ENCODE assay signal across 9 mouse cellular contexts in the genomic region with DNA sequence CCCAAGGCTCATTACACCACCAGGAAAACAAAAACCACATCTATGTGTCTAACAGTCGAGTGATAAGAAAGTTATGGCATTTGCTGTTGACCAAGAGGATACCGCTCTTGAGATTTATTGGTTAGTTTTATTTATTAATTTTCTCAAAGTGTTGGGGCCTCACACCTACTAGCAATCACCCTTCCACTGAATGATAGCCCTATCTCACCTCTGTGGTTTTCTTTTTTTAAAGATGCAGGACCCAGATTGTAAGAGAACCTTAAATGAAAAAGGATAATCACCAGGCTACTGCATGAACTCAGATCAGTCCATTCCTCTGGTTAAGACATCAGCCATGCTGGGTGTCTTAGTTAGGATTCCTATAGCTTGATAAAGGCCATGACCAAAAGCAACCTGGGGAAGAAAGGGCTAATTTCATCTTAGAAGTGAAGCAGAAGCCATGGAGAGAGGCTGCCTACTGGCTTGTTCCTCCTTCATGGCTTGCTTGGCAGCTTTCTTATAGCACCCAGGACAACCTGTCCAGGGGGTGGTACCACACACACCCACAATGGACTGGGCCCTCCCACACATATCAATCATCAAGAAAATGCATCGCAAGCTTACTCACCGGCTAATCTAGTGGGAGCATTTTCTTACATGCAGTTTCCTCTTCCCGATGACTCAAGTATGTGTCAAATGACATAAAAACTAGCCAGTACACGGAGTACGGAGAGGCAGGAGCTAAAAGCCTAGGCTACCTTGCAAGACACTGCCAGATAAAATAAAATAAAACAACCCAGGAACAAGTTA. TPM values are rescaled to one million over a fixed set of nuclear protein-coding genes. Genes with fewer than 3 reads are reported as not detected.
DNase-seq lines count a peak whose midpoint lies in the region; ATAC-seq and TF ChIP-seq lines count a peak whose summit lies in the region.
"Had no signal": no experiment of that assay in that cellular context is flagged by ENCODE, and none has a peak within 500 bp of the region (broad histone marks: within the 10 kb centered on the region; RNA-seq: fewer than 3 reads in every experiment).

No protein-coding gene starts in this region.

- no peaks in the 10 kb centered on the region for H3K36me3 ChIP-seq in kidney, embryonic 16.5 days (ENCODE audit: insufficient read depth, low read length)
- peaks cover 53% of the 10 kb centered on the region for H3K36me3 ChIP-seq in G1E (replicated peaks)
- no peaks in the 10 kb centered on the region for H3K36me3 ChIP-seq in embryonic facial prominence, embryonic 14.5 days (ENCODE audit: control insufficient read depth, insufficient read depth, low read length)
- peaks cover 35% of the 10 kb centered on the region for H3K36me3 ChIP-seq in liver, embryonic 13.5 days
- H3K36me3 ChIP-seq: midbrain, embryonic 13.5 days had no signal

- H3K4me1 ChIP-seq in kidney, embryonic 16.5 days (ENCODE audit: insufficient read depth, low read length): peaks cover 62% of the 10 kb centered on the region
- H3K4me1 ChIP-seq in G1E (ENCODE audit: insufficient read depth, low read depth, low read length): peaks cover 81% of the 10 kb centered on the region
- peaks cover 48% of the 10 kb centered on the region for H3K4me1 ChIP-seq in embryonic facial prominence, embryonic 14.5 days (ENCODE audit: control insufficient read depth, insufficient read depth, low read length)
- H3K4me1 ChIP-seq in liver, embryonic 13.5 days (replicated peaks): peaks cover 94% of the 10 kb centered on the region

- no peak for ATAC-seq in kidney, embryonic 16.5 days (ENCODE audit: low FRiP score, low TSS enrichment)
- ATAC-seq in G1E (ENCODE audit: extremely low read depth, insufficient number of reproducible peaks, low FRiP score, poor library complexity, severe bottlenecking): peak; percentile 36; the same call in 1 of the 2 replicates
- ATAC-seq in embryonic facial prominence, embryonic 14.5 days (ENCODE audit: low read depth): peak; percentile 24; the same call in 1 of the 2 replicates
- ATAC-seq in liver, embryonic 13.5 days (ENCODE audit: low read depth): 0 out of 2 replicates have a peak, but pooled peaks have one; percentile 15
- no peak for ATAC-seq in activated CD4-positive, CD25-positive, alpha-beta regulatory T cell, adult 4 months
- ATAC-seq: midbrain, embryonic 13.5 days had no signal

- no peak overlapping the region for H3K4me3 ChIP-seq in kidney, embryonic 16.5 days (ENCODE audit: low read length)
- H3K4me3 ChIP-seq in G1E (ENCODE audit: low read depth, low read length): no peak overlapping the region; the same call in 1 of the 2 replicates
- no peak overlapping the region for H3K4me3 ChIP-seq in embryonic facial prominence, embryonic 14.5 days (ENCODE audit: low read depth, low read length)
- peak overlapping the region; percentile 21 for H3K4me3 ChIP-seq in liver, embryonic 13.5 days (replicated peaks)
- H3K4me3 ChIP-seq: midbrain, embryonic 13.5 days had no signal

- no peak for DNase-seq in kidney, postnatal 25 days
- DNase-seq in G1E (ENCODE audit: low spot score): no peak
- peak; percentile 67 for DNase-seq in embryonic facial prominence, embryonic 14.5 days (ENCODE audit: low spot score)
- peak; percentile 33 for DNase-seq in liver, embryonic 13.5 days
- no peak for DNase-seq in thymus, postnatal 4 days
- DNase-seq in gastrocnemius, postnatal 4 days (ENCODE audit: low spot score in 2 of 2): no peak

- H3K9me3 ChIP-seq in kidney, embryonic 16.5 days (ENCODE audit: low read length): no peaks in the 10 kb centered on the region
- H3K9me3 ChIP-seq in G1E (replicated peaks): no peaks in the 10 kb centered on the region
- H3K9me3 ChIP-seq in embryonic facial prominence, embryonic 14.5 days (ENCODE audit: control insufficient read depth, low read length): no peaks in the 10 kb centered on the region
- no peaks in the 10 kb centered on the region for H3K9me3 ChIP-seq in liver, embryonic 13.5 days (replicated peaks)
- H3K9me3 ChIP-seq: midbrain, embryonic 13.5 days had no signal

- peak overlapping the region; percentile 94 for H3K27ac ChIP-seq in kidney, embryonic 16.5 days (ENCODE audit: low read length)
- H3K27ac ChIP-seq in embryonic facial prominence, embryonic 14.5 days (replicated peaks; ENCODE audit: low read depth, low read length): peak overlapping the region; percentile 2; the same call in 1 of the 2 replicates
- peak overlapping the region; percentile 95 for H3K27ac ChIP-seq in liver, embryonic 13.5 days
- H3K27ac ChIP-seq: midbrain, embryonic 13.5 days had no signal

- no peaks in the 10 kb centered on the region for H3K27me3 ChIP-seq in kidney, embryonic 16.5 days (ENCODE audit: insufficient read depth, low read length)
- H3K27me3 ChIP-seq in G1E (ENCODE audit: insufficient read depth, low read length): no peaks in the 10 kb centered on the region
- H3K27me3 ChIP-seq in embryonic facial prominence, embryonic 14.5 days (replicated peaks; ENCODE audit: control insufficient read depth, insufficient read depth, low read length): no peaks in the 10 kb centered on the region
- no peaks in the 10 kb centered on the region for H3K27me3 ChIP-seq in liver, embryonic 13.5 days
- H3K27me3 ChIP-seq: midbrain, embryonic 13.5 days had no signal

- H3K4me2 ChIP-seq in kidney, embryonic 16.5 days (replicated peaks; ENCODE audit: low read depth, low read length): no peak overlapping the region
- H3K4me2 ChIP-seq in embryonic facial prominence, embryonic 14.5 days (ENCODE audit: low read depth, low read length): no peak overlapping the region
- peak overlapping the region; percentile 84 for H3K4me2 ChIP-seq in liver, embryonic 13.5 days
- H3K4me2 ChIP-seq: midbrain, embryonic 13.5 days had no signal

- TF ChIP-seq CTCF in G1E (IDR thresholded peaks at IDR 0.05; ENCODE audit: low read depth, low read length): no peak

- H3K9ac ChIP-seq in kidney, embryonic 16.5 days (replicated peaks; ENCODE audit: low read length): no peak overlapping the region
- no peak overlapping the region for H3K9ac ChIP-seq in embryonic facial prominence, embryonic 14.5 days (ENCODE audit: low read depth, low read length)
- H3K9ac ChIP-seq in liver, embryonic 13.5 days: peak overlapping the region; percentile 97
- H3K9ac ChIP-seq: midbrain, embryonic 13.5 days had no signal

- WGBS in kidney, embryonic 16.5 days: 48% methylated on average over 7 of the region's 7 CpGs
- WGBS in embryonic facial prominence, embryonic 14.5 days: 68% methylated on average over 7 of the region's 7 CpGs
- WGBS in liver, embryonic 13.5 days (ENCODE audit: insufficient replicate concordance): 15% methylated on average over 7 of the region's 7 CpGs

RNA-seq across cellular contexts. Expression of a gene that starts 7.5 kb away (rescaled TPM):
- 47.5 and 48.0 TPM in 2 replicates for polyA plus RNA-seq in kidney, embryonic 16.5 days (2015; fragmentation: Nextera tagmentation; extraction: Ambion mirVana)
- total RNA-seq in G1E (2014; fragmentation: Nextera tagmentation): 30.3 and 39.1 TPM in 2 replicates
- total RNA-seq in G1E (2017): 12.6 and 15.4 TPM in 2 replicates
- 19.6 and 19.7 TPM in 2 replicates for polyA plus RNA-seq in G1E (2012)
- 66.8 and 68.3 TPM in 2 replicates for polyA plus RNA-seq in embryonic facial prominence, embryonic 14.5 days (2014; fragmentation: Nextera tagmentation; extraction: Ambion mirVana)
- 29.9 and 33.8 TPM in 2 replicates for polyA plus RNA-seq in liver, embryonic 13.5 days (2015; fragmentation: Nextera tagmentation; extraction: Ambion mirVana)
- polyA plus RNA-seq in activated CD4-positive, CD25-positive, alpha-beta regulatory T cell, adult 4 months (2017; shearing (Covaris generic)): 10 to 100 TPM; 58.7 to 75.3 TPM
- total RNA-seq in gastrocnemius, postnatal 4 days (2021): 10 to 100 TPM; 89.0 to 91.4 TPM

Comparison
In these comparisons a context has a peak if more than half of its experiments do, and no peak if none do; other contexts are left out.
1. ATAC-seq: peak in G1E (single experiment), embryonic facial prominence, embryonic 14.5 days (single experiment) and liver, embryonic 13.5 days (single experiment); none in kidney, embryonic 16.5 days (single experiment) and activated CD4-positive, CD25-positive, alpha-beta regulatory T cell, adult 4 months (single experiment).
2. H3K27ac ChIP-seq: peak in every context shown above with its lines; median percentile 95 in liver, embryonic 13.5 days; 94 in kidney, embryonic 16.5 days; 2 in embryonic facial prominence, embryonic 14.5 days.
3. DNase-seq: peak in embryonic facial prominence, embryonic 14.5 days (single experiment) and liver, embryonic 13.5 days (single experiment); none in kidney, postnatal 25 days (0 of 2), G1E (single experiment), thymus, postnatal 4 days (single experiment) and gastrocnemius, postnatal 4 days (0 of 2).